Mouse (Mus musculus): ENCODE measurements at regions not wholly inside any gene's neighbourhood (a gene's known extent, or its start where the extent isn't known, plus 50 kb on each side); places are given as distances from the start of the nearest gene placed in this dataset.

- Histone ChIP-seq H3K4me1 (replicated peaks) (no peaks in the 10 kb centered on the region), H3K4me3 (replicated peaks) (no peak overlapping the region), H3K9ac (no peak overlapping the region), H3K27ac (no peak overlapping the region), H3K4me2 (replicated peaks) (no peak overlapping the region), H3K9me3 (no peaks in the 10 kb centered on the region), H3K27me3 (replicated peaks) (0 out of 2 replicates have a peak, but pooled peaks cover 3% of the 10 kb centered on the region), H3K36me3 (no peaks in the 10 kb centered on the region)
- WGBS: 10% methylated on average over 3 of the region's 3 CpGs
- ATAC-seq: no peak
Observed at GRCm38 (mm10) chr2:147789268-147789667, 257.5 kb downstream of the Foxa2 start.

DNA sequence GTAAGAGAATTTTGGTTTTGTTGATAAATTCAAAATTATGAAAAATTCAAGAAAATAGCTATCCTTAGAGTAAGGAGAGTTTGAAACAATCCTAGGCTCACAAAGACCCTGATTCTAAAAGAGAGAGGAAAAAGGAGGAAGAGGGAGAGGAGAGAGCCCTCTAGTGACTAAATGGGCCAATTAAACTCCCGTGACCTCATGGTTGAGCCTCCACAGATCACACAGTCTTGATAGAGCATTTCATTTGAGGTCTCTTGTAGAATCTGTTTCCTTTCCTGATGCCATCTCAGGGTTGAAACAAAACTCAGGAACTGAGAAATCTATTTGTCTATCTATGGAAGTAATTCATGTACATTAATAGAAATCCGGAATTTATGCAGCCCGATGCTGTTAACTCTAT is 258.8 kb downstream of the Foxa2 start:
- H3K9ac ChIP-seq: no peak overlapping the region
- no peak overlapping the region for H3K4me2 ChIP-seq (replicated peaks)
- 0 out of 2 replicates have a peak, but pooled peaks cover 3% of the 10 kb centered on the region for H3K27me3 ChIP-seq (replicated peaks)
- H3K27ac ChIP-seq: no peak overlapping the region
- H3K9me3 ChIP-seq: no peaks in the 10 kb centered on the region
- ATAC-seq: no peak
- H3K36me3 ChIP-seq: no peaks in the 10 kb centered on the region
- 78% methylated on average over 3 of the region's 3 CpGs for WGBS
- no peak overlapping the region for H3K4me3 ChIP-seq (replicated peaks)
- no peaks in the 10 kb centered on the region for H3K4me1 ChIP-seq (replicated peaks)

DNA sequence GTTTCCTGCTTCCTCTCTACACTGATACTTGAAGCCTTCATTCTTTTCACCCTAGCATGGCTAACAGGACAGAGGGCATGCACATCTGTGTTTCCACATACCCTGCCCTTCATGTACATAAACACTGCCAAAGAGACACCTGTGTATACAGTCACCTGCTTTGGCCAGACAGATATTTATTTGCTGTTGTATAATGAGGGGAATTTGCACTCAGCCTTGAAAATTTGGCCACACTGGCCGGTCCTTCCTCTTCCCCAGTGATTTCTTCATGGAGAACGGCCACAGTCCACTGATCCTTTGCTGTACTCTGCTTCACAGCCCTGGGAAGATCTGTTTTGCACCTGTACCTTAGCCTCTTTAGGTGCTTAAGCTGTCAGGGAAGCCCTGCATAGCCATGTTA is 264.3 kb downstream of the Foxa2 start:
- Histone ChIP-seq H3K9me3 (no peaks in the 10 kb centered on the region), H3K27me3 (replicated peaks) (no peaks in the 10 kb centered on the region), H3K4me1 (replicated peaks) (no peaks in the 10 kb centered on the region), H3K9ac (no peak overlapping the region), H3K4me3 (replicated peaks) (no peak overlapping the region), H3K4me2 (replicated peaks) (no peak overlapping the region), H3K36me3 (no peaks in the 10 kb centered on the region), H3K27ac (no peak overlapping the region)
- WGBS: 75% methylated on average over 2 of the region's 2 CpGs
- ATAC-seq: no peak

- no peaks in the 10 kb centered on the region for H3K4me1 ChIP-seq (replicated peaks)
- H3K27me3 ChIP-seq (replicated peaks): no peaks in the 10 kb centered on the region
- no peak overlapping the region for H3K9ac ChIP-seq
- H3K36me3 ChIP-seq: no peaks in the 10 kb centered on the region
- 53% methylated on average over 2 of the region's 2 CpGs for WGBS
- H3K9me3 ChIP-seq: no peaks in the 10 kb centered on the region
- no peak overlapping the region for H3K27ac ChIP-seq
- H3K4me3 ChIP-seq (replicated peaks): no peak overlapping the region
- H3K4me2 ChIP-seq (replicated peaks): no peak overlapping the region
- ATAC-seq: no peak
Observed at GRCm38 (mm10) chr2:147776316-147776715, 270.5 kb downstream of the Foxa2 start.

DNA sequence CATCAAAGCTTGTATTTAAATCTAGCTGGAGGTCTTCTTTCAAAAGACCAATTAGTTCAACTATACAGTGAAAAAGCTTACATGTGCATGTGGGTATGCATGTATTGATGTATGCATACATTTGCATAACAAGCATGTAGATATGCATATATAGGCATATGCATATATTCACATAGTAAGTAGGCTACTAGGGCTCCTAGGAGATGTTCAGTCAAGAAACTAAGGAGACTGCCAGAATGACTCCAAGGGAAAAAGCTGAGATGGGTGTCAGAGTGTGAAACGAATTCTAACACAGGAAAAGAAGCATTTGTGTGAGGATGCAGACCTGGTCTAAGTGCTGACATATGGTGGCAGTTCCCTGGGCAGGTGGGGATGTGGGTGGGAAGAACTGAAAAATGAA is 274.2 kb downstream of the Foxa2 start:
- no peaks in the 10 kb centered on the region for H3K9me3 ChIP-seq
- H3K4me2 ChIP-seq (replicated peaks): no peak overlapping the region
- H3K27me3 ChIP-seq (replicated peaks): no peaks in the 10 kb centered on the region

GRCm38 (mm10) chr2:147753089-147753488 is 293.7 kb downstream of the Foxa2 start:
- WGBS: 64% methylated on average over 2 of the region's 2 CpGs
- no peaks in the 10 kb centered on the region; the same call in 1 of the 2 replicates for H3K27me3 ChIP-seq (replicated peaks)

More for the DNA sequence above, 274.2 kb downstream of the Foxa2 start:
- Histone ChIP-seq H3K27ac (no peak overlapping the region), H3K4me3 (replicated peaks) (no peak overlapping the region), H3K4me1 (replicated peaks) (no peaks in the 10 kb centered on the region), H3K9ac (no peak overlapping the region), H3K36me3 (no peaks in the 10 kb centered on the region)
- ATAC-seq: no peak
- WGBS: 45% methylated on average over 1 of the region's 1 CpGs

GRCm38 (mm10) chr2:147751831-147752230 is 294.9 kb downstream of the Foxa2 start:
- Histone ChIP-seq H3K4me3 (replicated peaks) (no peak overlapping the region), H3K27me3 (replicated peaks) (no peaks in the 10 kb centered on the region), H3K9ac (no peak overlapping the region), H3K4me1 (replicated peaks) (0 out of 2 replicates have a peak, but pooled peaks cover 2% of the 10 kb centered on the region), H3K27ac (no peak overlapping the region), H3K36me3 (no peaks in the 10 kb centered on the region), H3K9me3 (no peaks in the 10 kb centered on the region), H3K4me2 (replicated peaks) (no peak overlapping the region)
- WGBS: 71% methylated on average over 3 of the region's 3 CpGs
- ATAC-seq: no peak

More at GRCm38 (mm10) chr2:147753089-147753488, 293.7 kb downstream of the Foxa2 start:
- no peaks in the 10 kb centered on the region for H3K9me3 ChIP-seq
- no peak for ATAC-seq
- H3K27ac ChIP-seq: no peak overlapping the region
- H3K4me3 ChIP-seq (replicated peaks): no peak overlapping the region
- H3K4me1 ChIP-seq (replicated peaks): 0 out of 2 replicates have a peak, but pooled peaks cover under 1% of the 10 kb centered on the region
- no peak overlapping the region for H3K4me2 ChIP-seq (replicated peaks)
- H3K36me3 ChIP-seq: no peaks in the 10 kb centered on the region
- no peak overlapping the region for H3K9ac ChIP-seq

GRCm38 (mm10) chr2:147748006-147748405 is 298.8 kb downstream of the Foxa2 start:
- WGBS: 22% methylated on average over 4 of the region's 4 CpGs
- peak; percentile 34; the same call in 1 of the 2 replicates for ATAC-seq

DNA sequence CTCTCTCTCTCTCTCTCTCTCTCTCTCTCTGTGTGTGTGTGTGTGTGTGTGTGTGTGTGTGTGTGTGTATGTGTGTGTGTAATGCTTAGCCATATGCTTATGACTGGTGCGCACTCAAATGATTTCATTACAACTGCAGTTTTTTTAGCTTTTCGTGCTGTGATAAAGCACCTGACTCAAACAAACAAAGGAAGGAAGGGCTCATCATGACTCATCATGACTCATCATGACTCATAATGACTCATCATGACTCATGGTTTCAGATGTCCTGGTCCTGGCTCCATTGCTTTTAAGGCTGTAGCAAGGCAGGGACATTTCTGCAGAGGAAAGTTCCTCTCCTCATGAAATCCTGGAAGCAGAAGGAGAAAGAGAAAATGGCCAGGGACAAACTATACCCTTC is 302.9 kb downstream of the Foxa2 start:
- Histone ChIP-seq H3K9me3 (no peaks in the 10 kb centered on the region), H3K27ac (no peak overlapping the region), H3K9ac (no peak overlapping the region), H3K4me2 (replicated peaks) (no peak overlapping the region), H3K4me3 (replicated peaks) (no peak overlapping the region), H3K4me1 (replicated peaks) (0 out of 2 replicates have a peak, but pooled peaks cover 2% of the 10 kb centered on the region), H3K27me3 (replicated peaks) (0 out of 2 replicates have a peak, but pooled peaks cover 1% of the 10 kb centered on the region), H3K36me3 (no peaks in the 10 kb centered on the region)
- 68% methylated on average over 2 of the region's 2 CpGs for WGBS
- no peak for ATAC-seq

More at GRCm38 (mm10) chr2:147748006-147748405, 298.8 kb downstream of the Foxa2 start:
- Histone ChIP-seq H3K4me3 (replicated peaks) (no peak overlapping the region), H3K9me3 (no peaks in the 10 kb centered on the region), H3K9ac (no peak overlapping the region), H3K4me1 (replicated peaks) (0 out of 2 replicates have a peak, but pooled peaks cover 2% of the 10 kb centered on the region), H3K4me2 (replicated peaks) (no peak overlapping the region), H3K27me3 (replicated peaks) (no peaks in the 10 kb centered on the region), H3K27ac (no peak overlapping the region), H3K36me3 (no peaks in the 10 kb centered on the region)

GRCm38 (mm10) chr2:147738307-147738872 is 308.4 kb downstream of the Foxa2 start:
- Histone ChIP-seq H3K4me3 (replicated peaks) (no peak overlapping the region), H3K36me3 (no peaks in the 10 kb centered on the region), H3K27ac (no peak overlapping the region), H3K4me1 (replicated peaks) (no peaks in the 10 kb centered on the region), H3K27me3 (replicated peaks) (0 out of 2 replicates have a peak, but pooled peaks cover 2% of the 10 kb centered on the region), H3K9ac (no peak overlapping the region), H3K9me3 (no peaks in the 10 kb centered on the region), H3K4me2 (replicated peaks) (no peak overlapping the region)
- no peak for ATAC-seq
- WGBS: 43% methylated on average over 10 of the region's 10 CpGs

- Histone ChIP-seq H3K4me3 (replicated peaks) (no peak overlapping the region), H3K9ac (no peak overlapping the region), H3K27me3 (replicated peaks) (no peaks in the 10 kb centered on the region), H3K36me3 (no peaks in the 10 kb centered on the region), H3K4me2 (replicated peaks) (no peak overlapping the region), H3K4me1 (replicated peaks) (no peaks in the 10 kb centered on the region), H3K9me3 (no peaks in the 10 kb centered on the region), H3K27ac (no peak overlapping the region)
- no peak for ATAC-seq
- 73% methylated on average over 4 of the region's 4 CpGs for WGBS
Observed at GRCm38 (mm10) chr2:147727396-147727795, 319.4 kb downstream of the Foxa2 start.

GRCm38 (mm10) chr2:147718936-147719335 is 327.8 kb downstream of the Foxa2 start:
- no peak for ATAC-seq
- Histone ChIP-seq H3K4me2 (replicated peaks) (no peak overlapping the region), H3K9ac (no peak overlapping the region), H3K9me3 (no peaks in the 10 kb centered on the region), H3K4me1 (replicated peaks) (no peaks in the 10 kb centered on the region), H3K27ac (no peak overlapping the region), H3K27me3 (replicated peaks) (no peaks in the 10 kb centered on the region), H3K4me3 (replicated peaks) (no peak overlapping the region), H3K36me3 (no peaks in the 10 kb centered on the region)
- WGBS: 81% methylated on average over 3 of the region's 3 CpGs

- no peak overlapping the region for H3K4me3 ChIP-seq (replicated peaks)
- H3K4me2 ChIP-seq (replicated peaks): no peak overlapping the region
- H3K9me3 ChIP-seq: no peaks in the 10 kb centered on the region
- H3K9ac ChIP-seq: no peak overlapping the region
- no peaks in the 10 kb centered on the region for H3K4me1 ChIP-seq (replicated peaks)
- no peaks in the 10 kb centered on the region for H3K27me3 ChIP-seq (replicated peaks)
- no peaks in the 10 kb centered on the region for H3K36me3 ChIP-seq
- 70% methylated on average over 12 of the region's 12 CpGs for WGBS
- ATAC-seq: peak; percentile 63
- no peak overlapping the region for H3K27ac ChIP-seq
Observed at GRCm38 (mm10) chr2:147717484-147717947, 329.3 kb downstream of the Foxa2 start.
